Mouse (Mus musculus) intestine, embryonic 16.5 days (tissue): Measurements from ENCODE around the gene Psd. TPM values are rescaled to one million over a fixed set of nuclear protein-coding genes. Genes with fewer than 3 reads are reported as not detected.

ENCODE experiments used
- ATAC-seq: fragments of 200-750 bp; cut with Nextera tagmentation; 2 replicates; pipeline ENCODE4 v1.8.0; 2017; ENCODE audit warnings: moderate TSS enrichment, moderate library complexity
- H3K27ac ChIP-seq: fragments of 300-500 bp; sonication (generic); 2 replicates; pipeline ENCODE4 v1.5.1; 2014; ENCODE audit warnings: mild to moderate bottlenecking, low read length
- H3K27me3 ChIP-seq: fragments of 300-500 bp; sonication (generic); replicated peaks from 2 replicates; pipeline ENCODE4 v1.6.1; 2014; ENCODE audit warnings: low read length, control low read depth, mixed read lengths; ENCODE audit not compliant: control insufficient read depth, insufficient read depth
- H3K36me3 ChIP-seq: fragments of 300-500 bp; sonication (generic); 2 replicates; pipeline ENCODE4 v1.6.1; 2014; ENCODE audit warnings: low read length, control low read depth; ENCODE audit not compliant: control insufficient read depth, insufficient read depth
- H3K4me1 ChIP-seq: fragments of 300-500 bp; sonication (generic); 2 replicates; pipeline ENCODE4 v1.6.1; 2014; ENCODE audit warnings: low read length, control low read depth, mixed read lengths; ENCODE audit not compliant: control insufficient read depth, insufficient read depth
- H3K4me2 ChIP-seq: fragments of 300-500 bp; sonication (generic); 2 replicates; pipeline ENCODE4 v1.6.1; 2014; ENCODE audit warnings: low read depth, low read length, control low read depth
- H3K4me3 ChIP-seq: fragments of 300-500 bp; sonication (generic); 2 replicates; pipeline ENCODE4 v1.5.1; 2014; ENCODE audit warnings: mild to moderate bottlenecking, low read length
- H3K9ac ChIP-seq: fragments of 300-500 bp; sonication (generic); 2 replicates; pipeline ENCODE4 v1.6.1; 2014; ENCODE audit warnings: low read depth, low read length
- H3K9me3 ChIP-seq: fragments of 300-500 bp; sonication (generic); 2 replicates; pipeline ENCODE4 v1.6.1; 2016; ENCODE audit warnings: low read length, control low read depth; ENCODE audit not compliant: control insufficient read depth
- WGBS: fragments of 180-500 bp; shearing (Covaris S2); extraction: QIAGEN DNeasy Blood & Tissue Kit; methylation state at CpG from one replicate; pipeline ENCODE4 v1.1.7; 2014; 5-methylcytosine and 5-hydroxymethylcytosine counted together
- polyA plus RNA-seq: library from polyadenylated mRNA; unstranded; fragments of >200 nt; fragmentation: Nextera tagmentation; extraction: Ambion mirVana; gene quantifications from 2 replicates; pipeline ENCODE4 v1.2.1, GENCODE M21; 2015

The Psd gene
- polyA plus RNA-seq, 1 experiment from 2014 or later = 13.2 TPM

DNA sequence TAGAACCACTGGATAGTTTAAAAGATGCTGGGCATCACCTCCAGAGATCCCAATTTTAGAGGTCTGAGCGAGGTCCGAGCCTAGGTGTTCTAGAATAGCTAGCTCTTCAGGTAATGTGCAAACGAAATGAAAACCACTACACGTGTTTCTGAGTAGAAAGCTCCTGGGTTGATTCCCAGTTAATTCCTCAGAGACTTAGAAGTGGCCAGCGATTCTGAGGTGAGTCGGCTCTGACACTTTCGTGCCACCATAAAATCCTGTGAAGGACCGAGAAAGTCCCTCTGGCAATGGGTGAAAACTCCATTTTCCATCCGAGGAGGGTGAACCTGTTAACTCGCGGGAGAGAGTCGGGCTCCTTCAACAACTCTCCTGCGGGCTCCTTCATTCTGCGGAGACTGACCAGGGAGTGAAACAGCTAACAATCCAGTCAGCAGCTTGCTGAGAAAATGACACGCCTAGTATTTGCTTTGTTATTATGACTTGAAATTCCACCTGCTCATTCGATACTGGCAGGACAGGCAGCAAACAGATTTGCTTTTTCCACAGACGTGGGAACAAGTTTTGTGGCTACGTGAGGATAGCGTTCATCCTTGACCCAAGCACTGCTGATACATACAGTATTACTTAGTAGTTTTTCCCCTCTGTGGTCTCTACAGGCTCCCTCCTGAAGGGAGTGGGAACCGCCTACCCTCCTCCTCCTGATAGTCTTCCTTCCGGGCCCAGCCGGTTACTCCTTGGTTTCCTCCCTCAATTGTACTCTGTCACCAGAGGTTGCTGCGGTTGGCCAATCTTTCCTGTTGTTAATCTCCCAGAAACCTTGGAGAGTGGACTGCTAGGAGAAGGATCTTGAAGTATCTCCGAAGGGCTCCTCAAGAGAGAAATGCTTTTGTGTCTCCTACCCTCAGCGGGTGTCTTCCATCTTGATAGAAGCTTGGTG is 30.7 kb upstream of the Psd start:
- Histone ChIP-seq H3K36me3 (no peaks in the 10 kb centered on the region), H3K9me3 (no peaks in the 10 kb centered on the region), H3K27ac (peak overlapping the region; percentile 66), H3K27me3 (no peaks in the 10 kb centered on the region), H3K9ac (peak overlapping the region; percentile 73), H3K4me3 (peak overlapping the region; percentile 60), H3K4me2 (peak overlapping the region; percentile 71), H3K4me1 (peaks cover 5% of the 10 kb centered on the region; the same call in 1 of the 2 replicates)
- WGBS = 17% methylated on average over 25 of the region's 25 CpGs
- ATAC-seq = peak; percentile 75

- ATAC-seq = peak; percentile 88
- peaks cover 5% of the 10 kb centered on the region; the same call in 1 of the 2 replicates for H3K4me1 ChIP-seq
- no peaks in the 10 kb centered on the region for H3K36me3 ChIP-seq
- H3K4me2 ChIP-seq = peak overlapping the region; percentile 71
- peak overlapping the region; percentile 73 for H3K9ac ChIP-seq
- H3K4me3 ChIP-seq = peak overlapping the region; percentile 60
- no peaks in the 10 kb centered on the region for H3K27me3 ChIP-seq
- no peaks in the 10 kb centered on the region for H3K9me3 ChIP-seq
- under 1% methylated on average over 29 of the region's 29 CpGs for WGBS
- H3K27ac ChIP-seq = peak overlapping the region; percentile 66; the same call in 1 of the 2 replicates
Observed at GRCm38 (mm10) chr19:46356701-46357138, 29.8 kb upstream of the Psd start.

GRCm38 (mm10) chr19:46350168-46350932 is 23.4 kb upstream of the Psd start, which contains the start of gene 2310034G01Rik:
2310034G01Rik (minus strand) TSS chr19:46350302.
- H3K4me3 ChIP-seq = peak within 1 kb of the TSS; percentile 67
- ATAC-seq = no peak
- 56% methylated on average over 10 of the region's 10 CpGs for WGBS
- peak within 1 kb of the TSS; percentile 86 for H3K4me2 ChIP-seq
- no peaks in the 10 kb centered on the region for H3K36me3 ChIP-seq
- peak within 1 kb of the TSS; percentile 8; the same call in 1 of the 2 replicates for H3K27ac ChIP-seq
- peaks cover 12% of the 10 kb centered on the region for H3K4me1 ChIP-seq
- no peaks in the 10 kb centered on the region for H3K9me3 ChIP-seq
- peak within 1 kb of the TSS; percentile 82 for H3K9ac ChIP-seq
- H3K27me3 ChIP-seq = no peaks in the 10 kb centered on the region

GRCm38 (mm10) chr19:46349550-46349949 is 22.6 kb upstream of the Psd start:
- no peaks in the 10 kb centered on the region for H3K36me3 ChIP-seq
- H3K9ac ChIP-seq = peak overlapping the region; percentile 82; the same call in 1 of the 2 replicates
- no peaks in the 10 kb centered on the region for H3K27me3 ChIP-seq
- WGBS = 23% methylated on average over 6 of the region's 6 CpGs
- H3K4me3 ChIP-seq = peak overlapping the region; percentile 67
- H3K4me1 ChIP-seq = peaks cover 15% of the 10 kb centered on the region
- no peak overlapping the region for H3K27ac ChIP-seq
- ATAC-seq = peak; percentile 11; the same call in 1 of the 2 replicates
- no peaks in the 10 kb centered on the region for H3K9me3 ChIP-seq
- H3K4me2 ChIP-seq = peak overlapping the region; percentile 86

GRCm38 (mm10) chr19:46348761-46349458 is 22.0 kb upstream of the Psd start:
- ATAC-seq = peak; percentile 80
- Histone ChIP-seq H3K27me3 (no peaks in the 10 kb centered on the region), H3K9ac (peak overlapping the region; percentile 82), H3K4me3 (peak overlapping the region; percentile 67), H3K9me3 (no peaks in the 10 kb centered on the region), H3K4me1 (peaks cover 15% of the 10 kb centered on the region), H3K27ac (peak overlapping the region; percentile 8), H3K4me2 (peak overlapping the region; percentile 86), H3K36me3 (no peaks in the 10 kb centered on the region)
- under 1% methylated on average over 78 of the region's 78 CpGs for WGBS

DNA sequence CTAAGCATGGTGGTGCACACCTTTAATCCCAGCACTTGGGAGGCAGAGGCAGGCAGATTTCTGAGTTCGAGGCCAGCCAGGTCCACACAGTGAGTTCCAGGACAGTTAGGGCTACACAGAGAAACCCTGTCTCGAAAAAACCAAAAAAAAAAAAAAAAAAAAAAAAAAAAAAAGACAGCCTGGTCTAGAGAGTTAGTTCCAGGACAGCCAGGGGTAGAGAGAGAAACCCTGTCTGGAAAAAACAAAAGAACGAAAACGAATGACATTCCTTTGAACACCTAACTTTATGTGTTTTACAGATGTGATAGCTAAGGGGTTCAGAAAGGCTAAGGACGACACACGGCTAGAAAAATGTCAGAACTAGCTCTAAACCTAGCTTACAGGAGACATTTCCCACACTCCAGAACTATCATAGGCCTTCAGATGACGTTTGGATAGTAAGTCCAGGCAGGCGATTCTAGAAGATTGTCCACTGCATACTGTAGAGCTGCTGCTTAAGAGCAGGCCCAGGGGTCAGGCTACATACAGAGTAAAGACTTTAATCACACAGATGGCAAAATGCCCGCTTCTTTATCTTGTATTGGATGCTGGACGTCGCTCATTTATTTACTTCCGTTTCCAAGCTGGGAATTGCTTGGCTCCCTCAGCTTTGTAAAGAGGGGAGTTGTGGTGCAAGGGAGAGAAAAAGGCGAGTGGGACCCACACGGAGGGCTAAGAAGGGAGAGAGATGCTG is 21.1 kb upstream of the Psd start:
- no peaks in the 10 kb centered on the region for H3K9me3 ChIP-seq
- H3K9ac ChIP-seq = peak overlapping the region; percentile 82
- no peaks in the 10 kb centered on the region for H3K36me3 ChIP-seq
- H3K4me3 ChIP-seq = peak overlapping the region; percentile 67
- H3K27ac ChIP-seq = peak overlapping the region; percentile 8
- H3K27me3 ChIP-seq = no peaks in the 10 kb centered on the region
- WGBS = 32% methylated on average over 14 of the region's 14 CpGs
- H3K4me2 ChIP-seq = peak overlapping the region; percentile 86
- peak; percentile 12 for ATAC-seq
- H3K4me1 ChIP-seq = peaks cover 15% of the 10 kb centered on the region

DNA sequence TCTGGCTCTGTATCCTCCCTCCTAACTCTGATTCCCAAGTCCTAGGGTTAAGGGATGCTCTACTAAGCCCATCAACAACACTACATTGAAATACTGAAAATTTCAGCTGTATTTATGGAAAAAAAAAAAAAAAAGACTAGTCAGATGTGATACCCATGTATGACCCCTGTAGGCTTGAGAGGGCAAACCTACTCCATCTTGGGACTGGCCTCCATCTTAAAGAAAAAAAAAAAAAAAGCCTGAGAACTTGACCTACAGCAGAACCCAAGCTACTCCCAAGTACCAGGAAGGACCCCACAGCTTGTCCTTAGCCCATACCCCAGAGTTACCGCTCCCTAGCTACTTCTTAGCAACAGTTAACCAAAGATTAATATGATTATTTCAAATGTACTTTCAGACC is 20.2 kb upstream of the Psd start:
- Histone ChIP-seq H3K4me2 (no peak overlapping the region), H3K36me3 (no peaks in the 10 kb centered on the region), H3K27me3 (no peaks in the 10 kb centered on the region), H3K9ac (no peak overlapping the region), H3K27ac (no peak overlapping the region), H3K4me3 (no peak overlapping the region), H3K4me1 (peaks cover 15% of the 10 kb centered on the region), H3K9me3 (no peaks in the 10 kb centered on the region)
- 96% methylated on average over 1 of the region's 1 CpGs for WGBS
- no peak for ATAC-seq

GRCm38 (mm10) chr19:46344710-46345419 is 17.9 kb upstream of the Psd start:
- WGBS = 19% methylated on average over 7 of the region's 7 CpGs
- H3K9me3 ChIP-seq = no peaks in the 10 kb centered on the region
- H3K36me3 ChIP-seq = no peaks in the 10 kb centered on the region
- no peak overlapping the region; the same call in 1 of the 2 replicates for H3K27ac ChIP-seq
- H3K4me1 ChIP-seq = peaks cover 12% of the 10 kb centered on the region
- H3K4me3 ChIP-seq = no peak overlapping the region
- H3K4me2 ChIP-seq = no peak overlapping the region
- ATAC-seq = no peak
- peaks cover 3% of the 10 kb centered on the region; the same call in 1 of the 2 replicates for H3K27me3 ChIP-seq
- no peak overlapping the region for H3K9ac ChIP-seq
